Mouse (Mus musculus) MEL (cell line): ENCODE data around the gene Osgin1. TPM values are rescaled to one million over a fixed set of nuclear protein-coding genes. Genes with fewer than 3 reads are reported as not detected.

Source experiments
- DNase-seq: peaks from one replicate; pipeline ENCODE4 v3.0.0; 2011; ENCODE audit warnings: low read depth, low spot score
- H3K27ac ChIP-seq: 2 replicates; pipeline ENCODE4 v1.5.1; 2012; ENCODE audit warnings: low read depth, mild to moderate bottlenecking, control low read depth, low read length, moderate library complexity; ENCODE audit not compliant: control insufficient read depth
- H3K27me3 ChIP-seq, 2 experiments: fragments of 150-350 bp in 1 of 2; sonication (generic) in 1 of 2; 2 replicates each; pipeline ENCODE4 v1.6.1; 2012; ENCODE audit warnings: low read length in 2 of 2, mild to moderate bottlenecking in 2 of 2, improper control_type of control experiment in 1 of 2, moderate library complexity in 1 of 2; ENCODE audit not compliant: insufficient read depth in 2 of 2, control insufficient read depth in 1 of 2
- H3K36me3 ChIP-seq, 2 experiments: 2 replicates each; pipeline ENCODE4 v1.6.1; 2012 to 2014; ENCODE audit warnings: low read length in 2 of 2, improper control_type of control experiment in 1 of 2, inconsistent platforms in 1 of 2, mild to moderate bottlenecking in 1 of 2; ENCODE audit not compliant: insufficient read depth in 2 of 2, control insufficient read depth in 1 of 2
- H3K4me1 ChIP-seq, 2 experiments: fragments of 150-350 bp in 1 of 2; sonication (generic) in 1 of 2; 2 replicates each; pipeline ENCODE4 v1.6.1; 2012; ENCODE audit warnings: low read length in 2 of 2, improper control_type of control experiment in 1 of 2, mild to moderate bottlenecking in 1 of 2; ENCODE audit not compliant: insufficient read depth in 2 of 2, control insufficient read depth in 1 of 2
- H3K4me3 ChIP-seq, 2 experiments: fragments of 150-350 bp in 1 of 2; sonication (generic) in 1 of 2; 2 replicates each; pipeline ENCODE4 v1.5.1; 2012; ENCODE audit warnings: low read depth in 2 of 2, low read length in 2 of 2, mild to moderate bottlenecking in 2 of 2, moderate library complexity in 2 of 2, control low read depth in 1 of 2, improper control_type of control experiment in 1 of 2; ENCODE audit not compliant: control insufficient read depth in 1 of 2, insufficient read depth in 1 of 2
- H3K79me2 ChIP-seq: 2 replicates; pipeline ENCODE4 v1.6.1; 2012; ENCODE audit warnings: mild to moderate bottlenecking, low read length, moderate library complexity; ENCODE audit not compliant: control insufficient read depth, poor library complexity, insufficient read depth
- H3K9ac ChIP-seq: 2 replicates; pipeline ENCODE4 v1.6.1; 2012; ENCODE audit warnings: low read depth, mild to moderate bottlenecking, control low read depth, low read length, moderate library complexity; ENCODE audit not compliant: control insufficient read depth, poor library complexity, severe bottlenecking
- H3K9me3 ChIP-seq: fragments of 150-350 bp; sonication (generic); replicated peaks from 2 replicates; pipeline ENCODE4 v1.6.1; 2012; ENCODE audit warnings: mild to moderate bottlenecking, low read length, improper control_type of control experiment, moderate library complexity; ENCODE audit not compliant: insufficient read depth
- CHD1 ChIP-seq: IDR thresholded peaks from 2 replicates; pipeline ENCODE4 v1.6.1; 2012; ENCODE audit warnings: low read depth, mild to moderate bottlenecking, inconsistent platforms, low read length, improper control_type of control experiment
- ELF1 ChIP-seq: IDR thresholded peaks from 2 replicates; pipeline ENCODE4 v1.6.1; 2014; ENCODE audit warnings: low read depth, mild to moderate bottlenecking, inconsistent platforms, low read length, improper control_type of control experiment, moderate library complexity
- HCFC1 ChIP-seq: IDR thresholded peaks from 2 replicates; pipeline ENCODE4 v1.6.1; 2012; ENCODE audit warnings: low read depth, mild to moderate bottlenecking, inconsistent platforms, low read length, improper control_type of control experiment, moderate library complexity
- JUND ChIP-seq: IDR thresholded peaks from 2 replicates; pipeline ENCODE4 v1.6.1; 2011; ENCODE audit warnings: low read depth, mild to moderate bottlenecking, improper control_type of control experiment, low read length
- MAFK ChIP-seq: IDR thresholded peaks from 2 replicates; pipeline ENCODE4 v1.6.1; 2011; ENCODE audit warnings: low read depth, mild to moderate bottlenecking, low read length, improper control_type of control experiment, borderline replicate concordance
- MAX ChIP-seq: IDR thresholded peaks from 2 replicates; pipeline ENCODE4 v1.6.1; 2011; ENCODE audit warnings: low read length, improper control_type of control experiment
- MAZ ChIP-seq: IDR thresholded peaks from 2 replicates; pipeline ENCODE4 v1.6.1; 2012; ENCODE audit warnings: low read depth, mild to moderate bottlenecking, inconsistent platforms, low read length, improper control_type of control experiment
- MYB ChIP-seq: IDR thresholded peaks from 2 replicates; pipeline ENCODE4 v1.6.1; 2011; ENCODE audit warnings: mild to moderate bottlenecking, low read depth, low read length, improper control_type of control experiment
- POLR2A ChIP-seq, 2 experiments: IDR thresholded peaks; 2 replicates each; pipeline ENCODE4 v1.6.1; 2011 to 2012; ENCODE audit warnings: low read length in 2 of 2, mild to moderate bottlenecking in 2 of 2, control low read depth in 1 of 2, improper control_type of control experiment in 1 of 2, low read depth in 1 of 2, moderate library complexity in 1 of 2; ENCODE audit not compliant: control insufficient read depth in 1 of 2, insufficient read depth in 1 of 2, poor library complexity in 1 of 2
- SIN3A ChIP-seq: IDR thresholded peaks from 2 replicates; pipeline ENCODE4 v1.6.1; 2012; ENCODE audit warnings: low read length, improper control_type of control experiment, inconsistent platforms
- SMC3 ChIP-seq: IDR thresholded peaks from 2 replicates; pipeline ENCODE4 v1.6.1; 2011; ENCODE audit warnings: low read depth, low read length, improper control_type of control experiment
- ZKSCAN1 ChIP-seq: IDR thresholded peaks from 2 replicates; pipeline ENCODE4 v1.6.1; 2012; ENCODE audit warnings: low read depth, mild to moderate bottlenecking, inconsistent platforms, low read length, improper control_type of control experiment, moderate library complexity
- ZMIZ1 ChIP-seq: IDR thresholded peaks from 2 replicates; pipeline ENCODE4 v1.6.1; 2012; ENCODE audit warnings: low read depth, mild to moderate bottlenecking, inconsistent platforms, low read length, improper control_type of control experiment, moderate library complexity
- ZNF384 ChIP-seq: IDR thresholded peaks from 2 replicates; pipeline ENCODE4 v1.6.1; 2012; ENCODE audit warnings: low read depth, mild to moderate bottlenecking, inconsistent platforms, low read length, improper control_type of control experiment
- polyA plus RNA-seq, 2 experiments: library from polyadenylated mRNA; stranded (reverse) in 1 of 2; unstranded in 1 of 2; fragments of >175 nt in 1 of 2; fragments of >200 nt in 1 of 2; gene quantifications; 2 replicates each; pipeline versions ENCODE4 v1.2.1 to v1.2.4; 2012; ENCODE audit warnings: low replicate concordance in 2 of 2, low read depth in 1 of 2; ENCODE audit not compliant: insufficient read length in 2 of 2, insufficient read depth in 1 of 2, missing spikeins in 1 of 2
- total RNA-seq: library from RNA; depleted of rRNA; stranded (reverse); fragments of 300-350 nt; gene quantifications from 2 replicates; pipeline ENCODE4 v1.2.3, GENCODE M21; 2012

Osgin1 gene
- total and polyA plus RNA-seq, 3 experiments, result 0.08 to 0.84 TPM; not detected in 1

- no peak overlapping the region for H3K9ac ChIP-seq
- peaks cover 0 to 8% of the 10 kb centered on the region in 2 experiments; a peak in 2 of 4 replicates for H3K4me1 ChIP-seq
- no peaks in the 10 kb centered on the region for H3K9me3 ChIP-seq
- H3K4me3 ChIP-seq, result no peak overlapping the region
- peaks cover 0 to 2% of the 10 kb centered on the region in 2 experiments; a peak in 2 of 4 replicates for H3K36me3 ChIP-seq
- DNase-seq, result no peak
- TF ChIP-seq SMC3 (no peak), CHD1 (no peak)
- H3K27me3 ChIP-seq, result no peaks in the 10 kb centered on the region
- no peak overlapping the region for H3K27ac ChIP-seq
- H3K79me2 ChIP-seq, result no peaks in the 10 kb centered on the region
Measured at GRCm38 (mm10) chr8:119435527-119435926, 1.6 kb downstream of the Osgin1 start.

GRCm38 (mm10) chr8:119436331-119436730, 2.4 kb downstream of the Osgin1 start:
- no peak for DNase-seq
- no peak overlapping the region for H3K27ac ChIP-seq
- no peak overlapping the region for H3K4me3 ChIP-seq

GRCm38 (mm10) chr8:119436933-119437332, 3.0 kb downstream of the Osgin1 start:
- peak overlapping the region; percentile 29; the same call in 1 of the 2 replicates for H3K9ac ChIP-seq
- no peaks in the 10 kb centered on the region for H3K27me3 ChIP-seq
- no peaks in the 10 kb centered on the region for H3K9me3 ChIP-seq
- H3K4me1 ChIP-seq, result peaks cover 0 to 8% of the 10 kb centered on the region in 2 experiments; a peak in 2 of 4 replicates
- TF ChIP-seq MAZ (no peak), SIN3A (no peak), SMC3 (no peak), ZKSCAN1 (no peak), POLR2A (IDR thresholded peaks at IDR 0.05; ENCODE audit: control insufficient read depth in 1 of 2, insufficient read depth in 1 of 2, low read depth in 1 of 2, low read length in 2 of 2, poor library complexity in 1 of 2) (no peak; a peak in 1 of 4 replicates), ZMIZ1 (no peak), MAFK (no peak), MYB (no peak), MAX (no peak), ZNF384 (no peak), JUND (no peak)
- peak; percentile 51 for DNase-seq
- no peak overlapping the region for H3K27ac ChIP-seq
- peaks cover 0 to 2% of the 10 kb centered on the region in 2 experiments; a peak in 2 of 4 replicates for H3K36me3 ChIP-seq
- H3K79me2 ChIP-seq, result no peaks in the 10 kb centered on the region
- peak overlapping the region; percentile 5 to 13; a peak in 1 of 4 replicates for H3K4me3 ChIP-seq

More at GRCm38 (mm10) chr8:119436331-119436730, 2.4 kb downstream of the Osgin1 start:
- TF ChIP-seq SMC3, result no peak
- TF ChIP-seq HCFC1, result no peak
- TF ChIP-seq MAX, result no peak
- no peak for TF ChIP-seq ELF1
- TF ChIP-seq CHD1, result no peak
- no peak for TF ChIP-seq JUND
- peaks cover 0 to 2% of the 10 kb centered on the region in 2 experiments; a peak in 2 of 4 replicates for H3K36me3 ChIP-seq
- no peaks in the 10 kb centered on the region for H3K27me3 ChIP-seq
- no peaks in the 10 kb centered on the region for H3K9me3 ChIP-seq
- H3K4me1 ChIP-seq, result peaks cover 0 to 8% of the 10 kb centered on the region in 2 experiments; a peak in 2 of 4 replicates
- H3K79me2 ChIP-seq, result no peaks in the 10 kb centered on the region
- H3K9ac ChIP-seq, result no peak overlapping the region; the same call in 1 of the 2 replicates
